Mouse (Mus musculus): ENCODE data around the gene Iffo1. TPM values are rescaled to one million over a fixed set of nuclear protein-coding genes. Genes with fewer than 3 reads are reported as not detected.
A peak's percentile ranks its signal among the peaks of the same experiment; 100 is the strongest.

The Iffo1 gene
- polyA plus RNA-seq (2015; fragmentation: Nextera tagmentation; extraction: Ambion mirVana): 4.2 and 4.8 TPM in 2 replicates

DNA sequence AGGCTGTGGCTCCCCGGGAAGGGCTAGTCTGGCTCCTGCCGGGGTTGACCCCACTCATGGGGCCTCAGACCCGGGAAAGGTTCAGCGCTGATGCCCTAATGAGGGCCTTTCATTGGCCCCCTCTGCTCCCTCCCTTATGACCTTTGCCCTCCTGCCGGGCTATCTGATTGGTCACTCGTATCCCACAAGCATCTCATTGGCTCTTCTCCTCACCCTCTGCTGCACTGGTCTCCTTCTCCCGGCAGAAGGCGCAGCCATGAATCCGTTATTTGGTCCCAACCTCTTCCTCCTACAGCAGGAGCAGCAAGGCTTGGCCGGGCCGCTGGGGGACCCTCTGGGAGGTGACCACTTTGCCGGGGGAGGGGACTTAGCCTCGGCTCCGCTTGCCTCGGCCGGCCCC lies at the start of gene Iffo1:
TSS of gene Iffo1 (plus strand) at position 241 of the 400 bp plus-strand sequence.
- H3K4me3 ChIP-seq (ENCODE audit: low read depth, low read length): peak within 1 kb of the TSS; percentile 92
- peak within 1 kb of the TSS; percentile 92 for H3K9ac ChIP-seq (replicated peaks)
- no peaks in the 10 kb centered on the region for H3K9me3 ChIP-seq (ENCODE audit: low read length)
- peak within 1 kb of the TSS; percentile 98 for H3K4me2 ChIP-seq (ENCODE audit: low read depth, low read length)
- H3K4me1 ChIP-seq (ENCODE audit: insufficient read depth): peaks cover 31% of the 10 kb centered on the region
- H3K36me3 ChIP-seq (replicated peaks; ENCODE audit: insufficient read depth, low read length): peaks cover 31% of the 10 kb centered on the region
- ATAC-seq: peak; percentile 97
- 0% methylated on average over 16 of the region's 16 CpGs for WGBS (ENCODE audit: insufficient replicate concordance)
- peak within 1 kb of the TSS; percentile 84 for H3K27ac ChIP-seq (ENCODE audit: low read depth)
- no peak for TF ChIP-seq EP300 (IDR thresholded peaks at IDR 0.05; ENCODE audit: low read depth)
- TF ChIP-seq CTCF (IDR thresholded peaks at IDR 0.05; ENCODE audit: low read depth): peak; percentile 67
- no peaks in the 10 kb centered on the region for H3K27me3 ChIP-seq (ENCODE audit: insufficient read depth, low read length)
- peak; percentile 90 for DNase-seq

DNA sequence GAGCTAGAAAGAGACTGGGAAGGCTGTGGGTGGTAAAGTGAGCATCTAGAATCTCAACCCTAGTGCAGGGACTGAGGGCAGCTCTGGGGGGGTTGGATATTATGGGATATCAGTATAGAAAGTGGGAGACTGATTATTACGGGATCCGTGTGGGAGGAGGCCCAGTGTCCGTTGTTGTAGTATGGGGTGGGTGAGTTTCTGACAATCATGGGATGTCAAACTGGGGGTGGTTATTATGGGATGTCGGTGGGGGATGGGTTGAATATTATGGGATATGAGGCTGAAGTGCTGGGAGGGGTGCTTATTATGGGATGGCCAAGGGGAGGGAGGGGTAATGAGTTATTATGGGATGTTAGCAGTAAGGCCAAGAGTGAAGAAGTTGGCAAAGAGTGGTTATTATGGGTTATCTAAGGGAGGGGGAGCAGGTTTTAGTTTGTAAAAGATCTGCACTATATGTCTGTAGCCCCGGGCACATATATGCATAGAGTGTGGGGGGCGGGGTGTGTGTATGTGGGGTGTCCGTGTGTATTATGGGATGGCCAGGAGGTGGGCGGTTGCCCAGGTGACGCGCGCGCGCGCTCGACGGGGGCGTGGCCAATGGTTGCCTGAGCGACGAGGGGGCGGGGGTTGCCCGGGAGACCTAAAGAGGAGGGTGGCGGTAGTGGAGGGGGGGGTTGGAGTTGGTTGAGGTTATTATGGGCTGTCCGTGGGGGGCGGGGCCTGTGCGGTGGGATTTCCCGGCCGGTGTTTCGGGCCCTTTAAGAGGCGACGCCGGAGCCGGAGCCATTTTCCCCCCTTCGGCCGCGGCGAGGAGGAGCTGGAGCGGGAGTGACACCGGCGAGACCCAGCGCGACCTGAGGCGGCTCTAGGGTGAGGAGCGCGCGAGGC lies 49.4 kb upstream of the Iffo1 start, which contains the start of gene Chd4:
TSS of gene Chd4 (plus strand) at position 591 of the 888 bp plus-strand sequence.
- Histone ChIP-seq H3K36me3 (replicated peaks; ENCODE audit: insufficient read depth, low read length) (peaks cover 22% of the 10 kb centered on the region), H3K27me3 (ENCODE audit: insufficient read depth, low read length) (no peaks in the 10 kb centered on the region), H3K4me2 (ENCODE audit: low read depth, low read length) (peak within 1 kb of the TSS; percentile 98), H3K4me3 (ENCODE audit: low read depth, low read length) (peak within 1 kb of the TSS; percentile 99), H3K9me3 (ENCODE audit: low read length) (no peaks in the 10 kb centered on the region), H3K9ac (replicated peaks) (peak within 1 kb of the TSS; percentile 97), H3K27ac (ENCODE audit: low read depth) (peak within 1 kb of the TSS; percentile 96), H3K4me1 (ENCODE audit: insufficient read depth) (peaks cover 39% of the 10 kb centered on the region)
- peak; percentile 96 for DNase-seq
- 5% methylated on average over 34 of the region's 45 CpGs for WGBS (ENCODE audit: insufficient replicate concordance)
- TF ChIP-seq CTCF (IDR thresholded peaks at IDR 0.05; ENCODE audit: low read depth) (no peak), EP300 (IDR thresholded peaks at IDR 0.05; ENCODE audit: low read depth) (no peak)
- peak; percentile 79 for ATAC-seq

DNA sequence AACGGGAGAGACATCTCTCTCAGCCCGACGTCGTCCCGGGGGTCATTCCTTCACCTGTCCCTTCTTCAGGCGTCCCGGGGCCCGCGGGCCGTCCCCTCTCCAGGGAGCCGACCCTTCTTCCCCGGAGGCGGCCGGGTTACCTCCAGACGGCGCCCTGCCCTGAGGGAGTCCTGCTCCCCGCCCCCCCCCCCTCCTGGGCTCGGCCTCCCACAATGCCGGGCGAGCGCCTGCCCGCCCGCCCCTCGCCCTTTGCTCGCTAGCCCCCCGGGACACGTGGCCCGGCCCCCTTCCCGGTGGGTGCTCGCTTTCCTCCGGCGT lies 48.8 kb upstream of the Iffo1 start:
- H3K9me3 ChIP-seq (ENCODE audit: low read length): no peaks in the 10 kb centered on the region
- H3K4me3 ChIP-seq (ENCODE audit: low read depth, low read length): peak overlapping the region; percentile 99
- peaks cover 36% of the 10 kb centered on the region for H3K4me1 ChIP-seq (ENCODE audit: insufficient read depth)
- no peak for DNase-seq
- peaks cover 28% of the 10 kb centered on the region for H3K36me3 ChIP-seq (replicated peaks; ENCODE audit: insufficient read depth, low read length)
- TF ChIP-seq CTCF (IDR thresholded peaks at IDR 0.05; ENCODE audit: low read depth): no peak
- no peak for TF ChIP-seq EP300 (IDR thresholded peaks at IDR 0.05; ENCODE audit: low read depth)
- no peaks in the 10 kb centered on the region for H3K27me3 ChIP-seq (ENCODE audit: insufficient read depth, low read length)
- peak overlapping the region; percentile 96 for H3K27ac ChIP-seq (ENCODE audit: low read depth)
- H3K9ac ChIP-seq (replicated peaks): peak overlapping the region; percentile 97
- H3K4me2 ChIP-seq (ENCODE audit: low read depth, low read length): peak overlapping the region; percentile 98
- ATAC-seq: peak; percentile 35
- under 1% methylated on average over 19 of the region's 32 CpGs for WGBS (ENCODE audit: insufficient replicate concordance)

DNA sequence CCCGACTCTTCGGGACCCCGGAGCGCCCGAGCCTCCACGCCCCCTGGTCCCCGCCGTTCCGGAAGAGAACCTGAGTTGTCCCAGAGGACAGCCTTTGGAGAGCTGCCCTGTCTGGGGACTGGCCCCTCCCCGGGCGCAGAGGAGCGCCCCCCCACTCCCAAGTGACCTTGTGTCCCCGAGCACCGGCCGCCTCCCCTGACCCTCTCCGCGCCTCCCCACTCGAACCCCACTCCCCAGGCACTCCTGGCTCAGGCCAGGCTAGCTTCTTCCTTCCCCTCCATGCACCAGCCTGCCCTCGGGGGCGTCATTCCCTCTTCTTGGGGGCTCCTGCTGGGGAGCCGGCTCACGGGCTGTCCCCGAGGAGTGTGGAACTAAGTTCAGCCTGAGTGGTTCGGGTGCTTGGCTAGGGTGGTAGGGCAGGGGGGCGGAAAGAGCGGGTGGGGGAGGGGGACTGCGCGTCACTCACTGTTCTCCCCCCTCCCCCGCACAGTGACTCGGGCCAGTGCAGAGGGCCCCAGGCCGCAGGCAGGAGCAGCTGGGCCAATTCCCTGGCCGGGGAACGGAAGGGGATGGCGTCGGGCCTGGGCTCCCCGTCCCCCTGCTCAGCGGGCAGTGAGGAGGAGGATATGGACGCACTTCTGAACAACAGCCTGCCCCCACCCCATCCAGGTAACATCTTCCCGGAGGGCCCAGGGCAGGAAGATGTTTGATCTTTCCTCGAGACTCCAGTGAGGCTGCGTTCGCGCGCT lies 48.3 kb upstream of the Iffo1 start:
- Histone ChIP-seq H3K36me3 (replicated peaks; ENCODE audit: insufficient read depth, low read length) (peaks cover 34% of the 10 kb centered on the region), H3K27me3 (ENCODE audit: insufficient read depth, low read length) (no peaks in the 10 kb centered on the region), H3K9me3 (ENCODE audit: low read length) (no peaks in the 10 kb centered on the region), H3K9ac (replicated peaks) (peak overlapping the region; percentile 97), H3K4me1 (ENCODE audit: insufficient read depth) (peaks cover 36% of the 10 kb centered on the region), H3K27ac (ENCODE audit: low read depth) (peak overlapping the region; percentile 96), H3K4me3 (ENCODE audit: low read depth, low read length) (peak overlapping the region; percentile 99), H3K4me2 (ENCODE audit: low read depth, low read length) (peak overlapping the region; percentile 98)
- DNase-seq (peak; percentile 74), ATAC-seq (peak; percentile 49)
- TF ChIP-seq EP300 (IDR thresholded peaks at IDR 0.05; ENCODE audit: low read depth): no peak
- TF ChIP-seq CTCF (IDR thresholded peaks at IDR 0.05; ENCODE audit: low read depth): 0 out of 2 replicates have a peak, but pooled peaks have one; percentile 1
- WGBS (ENCODE audit: insufficient replicate concordance): under 1% methylated on average over 28 of the region's 44 CpGs

DNA sequence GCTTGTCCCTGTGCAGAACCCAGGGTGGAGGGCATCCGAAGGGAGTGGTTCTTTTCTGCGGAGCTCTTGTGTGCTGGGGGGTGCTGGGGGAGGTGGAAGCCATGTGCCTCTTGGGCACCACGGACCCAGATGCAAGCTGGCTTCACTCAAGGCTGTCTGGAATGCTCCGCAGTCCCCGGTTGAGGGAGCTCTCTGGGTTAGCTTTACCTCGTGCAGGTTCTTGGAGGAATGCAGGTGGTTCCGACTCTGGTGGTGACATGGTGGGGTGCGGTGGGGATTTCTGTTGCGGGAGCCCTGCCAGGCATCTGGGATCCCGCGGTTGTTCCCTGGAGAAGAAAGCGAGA lies 47.7 kb upstream of the Iffo1 start:
- Histone ChIP-seq H3K4me1 (ENCODE audit: insufficient read depth) (peaks cover 36% of the 10 kb centered on the region), H3K27ac (ENCODE audit: low read depth) (peak overlapping the region; percentile 96), H3K4me3 (ENCODE audit: low read depth, low read length) (peak overlapping the region; percentile 99), H3K9me3 (ENCODE audit: low read length) (no peaks in the 10 kb centered on the region), H3K36me3 (replicated peaks; ENCODE audit: insufficient read depth, low read length) (peaks cover 39% of the 10 kb centered on the region), H3K4me2 (ENCODE audit: low read depth, low read length) (peak overlapping the region; percentile 98), H3K9ac (replicated peaks) (peak overlapping the region; percentile 97), H3K27me3 (ENCODE audit: insufficient read depth, low read length) (no peaks in the 10 kb centered on the region)
- TF ChIP-seq CTCF (IDR thresholded peaks at IDR 0.05; ENCODE audit: low read depth) (no peak), EP300 (IDR thresholded peaks at IDR 0.05; ENCODE audit: low read depth) (no peak)
- ATAC-seq (peak; percentile 1; the same call in 1 of the 2 replicates), DNase-seq (no peak)
- 1% methylated on average over 12 of the region's 12 CpGs for WGBS (ENCODE audit: insufficient replicate concordance)

DNA sequence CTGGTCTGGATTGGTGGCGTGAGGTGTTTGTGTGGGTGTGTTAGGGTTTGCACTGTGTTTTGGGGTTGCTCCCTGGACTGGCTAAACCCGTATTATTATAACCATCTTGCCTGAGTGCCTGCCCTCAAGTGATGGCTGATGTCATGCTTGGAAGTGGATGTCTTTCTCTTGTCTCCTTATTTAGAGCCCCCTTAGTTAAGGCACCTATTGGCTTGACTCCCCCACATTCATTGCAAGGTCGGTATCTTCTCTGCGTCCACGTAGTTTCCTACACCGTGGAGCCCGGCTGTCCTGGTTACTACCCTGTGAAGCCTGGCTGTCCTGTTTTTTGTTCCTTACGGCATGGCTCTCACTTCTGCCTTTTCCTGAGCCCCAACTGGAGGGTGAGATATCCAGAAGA lies 47.1 kb upstream of the Iffo1 start:
- no peak for TF ChIP-seq CTCF (IDR thresholded peaks at IDR 0.05; ENCODE audit: low read depth)
- 37% methylated on average over 8 of the region's 8 CpGs for WGBS (ENCODE audit: insufficient replicate concordance)
- Histone ChIP-seq H3K4me1 (ENCODE audit: insufficient read depth) (peaks cover 37% of the 10 kb centered on the region), H3K4me3 (ENCODE audit: low read depth, low read length) (peak overlapping the region; percentile 99), H3K4me2 (ENCODE audit: low read depth, low read length) (peak overlapping the region; percentile 98), H3K36me3 (replicated peaks; ENCODE audit: insufficient read depth, low read length) (peaks cover 45% of the 10 kb centered on the region), H3K9me3 (ENCODE audit: low read length) (no peaks in the 10 kb centered on the region), H3K27me3 (ENCODE audit: insufficient read depth, low read length) (no peaks in the 10 kb centered on the region), H3K9ac (replicated peaks) (peak overlapping the region; percentile 97), H3K27ac (ENCODE audit: low read depth) (peak overlapping the region; percentile 1; the same call in 1 of the 2 replicates)
- ATAC-seq (no peak), DNase-seq (no peak)
